ENCODE assay signal across 8 mouse cellular contexts in genomic region chr17:23677236-23677679, GRCm38 (mm10). TPM values are rescaled to one million over a fixed set of nuclear protein-coding genes. Genes with fewer than 3 reads are reported as not detected.
DNase-seq lines count a peak whose midpoint lies in the region; ATAC-seq and TF ChIP-seq lines count a peak whose summit lies in the region.

TSS of gene Tnfrsf12a (minus strand) at chr17:23677468.

- H3K9ac ChIP-seq in heart, embryonic 11.5 days (ENCODE audit: low read depth, low read length) = peak within 1 kb of the TSS; percentile 86
- H3K9ac ChIP-seq in kidney, embryonic 16.5 days (replicated peaks; ENCODE audit: low read length) = peak within 1 kb of the TSS; percentile 74
- peak within 1 kb of the TSS; percentile 42; the same call in 1 of the 2 replicates for H3K9ac ChIP-seq in liver, embryonic 15.5 days
- peak within 1 kb of the TSS; percentile 2 for H3K9ac ChIP-seq in neural tube, embryonic 11.5 days (ENCODE audit: low read length)
- H3K9ac ChIP-seq in stomach, embryonic 16.5 days (ENCODE audit: low read length) = peak within 1 kb of the TSS; percentile 76

- ATAC-seq in erythroblast, adult 5-6 weeks (replicated peaks; ENCODE audit: low FRiP score, poor library complexity, severe bottlenecking) = peak; percentile 52; the same call in 1 of the 2 replicates
- peak; percentile 33; the same call in 1 of the 2 replicates for ATAC-seq in heart, embryonic 11.5 days (replicated peaks; ENCODE audit: insufficient number of reproducible peaks, low FRiP score, low TSS enrichment)
- ATAC-seq in kidney, embryonic 16.5 days (ENCODE audit: low FRiP score, low TSS enrichment) = peak; percentile 24
- ATAC-seq in liver, embryonic 15.5 days (ENCODE audit: insufficient read depth) = peak; percentile 20; the same call in 1 of the 2 replicates
- ATAC-seq in neural tube, embryonic 11.5 days (ENCODE audit: insufficient read depth, low FRiP score, low TSS enrichment) = peak; percentile 22; the same call in 1 of the 2 replicates
- ATAC-seq in stomach, embryonic 16.5 days (ENCODE audit: insufficient read depth, low FRiP score) = peak; percentile 51

- peaks cover 17% of the 10 kb centered on the region for H3K4me1 ChIP-seq in bone marrow macrophage, adult 2 months (ENCODE audit: control insufficient read depth, insufficient read depth, low read length)
- peaks cover 21% of the 10 kb centered on the region for H3K4me1 ChIP-seq in heart, embryonic 11.5 days (ENCODE audit: control insufficient read depth, insufficient read depth, low read length)
- H3K4me1 ChIP-seq in kidney, embryonic 16.5 days (ENCODE audit: insufficient read depth, low read length) = peaks cover 55% of the 10 kb centered on the region
- peaks cover 55% of the 10 kb centered on the region for H3K4me1 ChIP-seq in liver, embryonic 15.5 days (replicated peaks)
- peaks cover 15% of the 10 kb centered on the region for H3K4me1 ChIP-seq in neural tube, embryonic 11.5 days (ENCODE audit: control insufficient read depth, insufficient read depth, low read length)
- peaks cover 44% of the 10 kb centered on the region for H3K4me1 ChIP-seq in stomach, embryonic 16.5 days (ENCODE audit: control insufficient read depth, insufficient read depth, low read length)

- peak within 1 kb of the TSS; percentile 95 for H3K4me2 ChIP-seq in heart, embryonic 11.5 days
- H3K4me2 ChIP-seq in kidney, embryonic 16.5 days (replicated peaks; ENCODE audit: low read depth, low read length) = peak within 1 kb of the TSS; percentile 91
- H3K4me2 ChIP-seq in liver, embryonic 15.5 days = peak within 1 kb of the TSS; percentile 92
- H3K4me2 ChIP-seq in neural tube, embryonic 11.5 days (ENCODE audit: low read depth) = peak within 1 kb of the TSS; percentile 71
- H3K4me2 ChIP-seq in stomach, embryonic 16.5 days (ENCODE audit: low read depth, low read length) = peak within 1 kb of the TSS; percentile 97

- TF ChIP-seq POLR2A in bone marrow macrophage, adult 2 months (IDR thresholded peaks at IDR 0.05; ENCODE audit: borderline replicate concordance, low read depth, low read length) = no peak

- peak within 1 kb of the TSS; percentile 24; the same call in 1 of the 2 replicates for H3K27ac ChIP-seq in bone marrow macrophage, adult 2 months (ENCODE audit: insufficient read depth, low read depth, low read length)
- H3K27ac ChIP-seq in heart, embryonic 11.5 days (ENCODE audit: low read depth, low read length) = peak within 1 kb of the TSS; percentile 95
- H3K27ac ChIP-seq in kidney, embryonic 16.5 days (ENCODE audit: low read length) = peak within 1 kb of the TSS; percentile 85
- no peak within 1 kb of the TSS for H3K27ac ChIP-seq in liver, embryonic 15.5 days (replicated peaks)
- no peak within 1 kb of the TSS for H3K27ac ChIP-seq in neural tube, embryonic 11.5 days (ENCODE audit: low read depth, low read length)
- H3K27ac ChIP-seq in stomach, embryonic 16.5 days (ENCODE audit: low read length) = peak within 1 kb of the TSS; percentile 91

- no peaks in the 10 kb centered on the region for H3K36me3 ChIP-seq in heart, embryonic 11.5 days (ENCODE audit: control insufficient read depth, insufficient read depth, low read length)
- H3K36me3 ChIP-seq in kidney, embryonic 16.5 days (ENCODE audit: insufficient read depth, low read length) = no peaks in the 10 kb centered on the region
- no peaks in the 10 kb centered on the region for H3K36me3 ChIP-seq in liver, embryonic 15.5 days (replicated peaks)
- no peaks in the 10 kb centered on the region for H3K36me3 ChIP-seq in neural tube, embryonic 11.5 days (ENCODE audit: control insufficient read depth, insufficient read depth, low read length)
- H3K36me3 ChIP-seq in stomach, embryonic 16.5 days (ENCODE audit: control insufficient read depth, insufficient read depth, low read length) = no peaks in the 10 kb centered on the region

- no peaks in the 10 kb centered on the region for H3K9me3 ChIP-seq in heart, embryonic 11.5 days (replicated peaks; ENCODE audit: control insufficient read depth, low read length)
- no peaks in the 10 kb centered on the region for H3K9me3 ChIP-seq in kidney, embryonic 16.5 days (ENCODE audit: low read length)
- H3K9me3 ChIP-seq in liver, embryonic 15.5 days (replicated peaks) = no peaks in the 10 kb centered on the region
- no peaks in the 10 kb centered on the region for H3K9me3 ChIP-seq in neural tube, embryonic 11.5 days (ENCODE audit: control insufficient read depth, low read length)
- no peaks in the 10 kb centered on the region for H3K9me3 ChIP-seq in stomach, embryonic 16.5 days (replicated peaks; ENCODE audit: control insufficient read depth, low read length)

- WGBS in heart, embryonic 11.5 days (ENCODE audit: insufficient replicate concordance) = under 1% methylated on average over 34 of the region's 34 CpGs
- WGBS in kidney, embryonic 16.5 days = under 1% methylated on average over 34 of the region's 34 CpGs
- under 1% methylated on average over 34 of the region's 34 CpGs for WGBS in liver, embryonic 15.5 days (ENCODE audit: insufficient replicate concordance)
- under 1% methylated on average over 34 of the region's 34 CpGs for WGBS in neural tube, embryonic 11.5 days
- under 1% methylated on average over 34 of the region's 34 CpGs for WGBS in stomach, embryonic 16.5 days

- DNase-seq in CD4-positive helper T cell, adult 2 months (ENCODE audit: low read depth, low spot score) = peak; percentile 95
- DNase-seq in neural tube, embryonic 11.5 days (ENCODE audit: low spot score) = peak; percentile 91

- peaks cover 40% of the 10 kb centered on the region for H3K27me3 ChIP-seq in heart, embryonic 11.5 days (ENCODE audit: control insufficient read depth, insufficient read depth, low read length)
- peaks cover 27% of the 10 kb centered on the region for H3K27me3 ChIP-seq in kidney, embryonic 16.5 days (ENCODE audit: insufficient read depth, low read length)
- H3K27me3 ChIP-seq in liver, embryonic 15.5 days = peaks cover 81% of the 10 kb centered on the region
- H3K27me3 ChIP-seq in neural tube, embryonic 11.5 days (ENCODE audit: control insufficient read depth, insufficient read depth, low read length) = peaks cover 58% of the 10 kb centered on the region
- peaks cover 22% of the 10 kb centered on the region; the same call in 1 of the 2 replicates for H3K27me3 ChIP-seq in stomach, embryonic 16.5 days (ENCODE audit: control insufficient read depth, insufficient read depth, low read length)

- no peak for TF ChIP-seq CTCF in bone marrow macrophage, adult 2 months (IDR thresholded peaks at IDR 0.05; ENCODE audit: low read depth, low read length)

- H3K4me3 ChIP-seq in bone marrow macrophage, adult 2 months (ENCODE audit: insufficient read depth, low read length) = peak within 1 kb of the TSS; percentile 74
- H3K4me3 ChIP-seq in heart, embryonic 11.5 days (ENCODE audit: low read depth, low read length) = peak within 1 kb of the TSS; percentile 73
- H3K4me3 ChIP-seq in kidney, embryonic 16.5 days (ENCODE audit: low read length) = peak within 1 kb of the TSS; percentile 65
- peak within 1 kb of the TSS; percentile 63 for H3K4me3 ChIP-seq in liver, embryonic 15.5 days (replicated peaks)
- peak within 1 kb of the TSS; percentile 35 for H3K4me3 ChIP-seq in neural tube, embryonic 11.5 days (ENCODE audit: low read depth, low read length)
- H3K4me3 ChIP-seq in stomach, embryonic 16.5 days (replicated peaks; ENCODE audit: low read length) = peak within 1 kb of the TSS; percentile 68

RNA-seq across cellular contexts. Expression of gene Tnfrsf12a, which starts in this region (rescaled TPM):
- 4.9 and 5.6 TPM in 2 replicates for polyA plus RNA-seq in bone marrow macrophage, adult 2 months (2012; ENCODE audit: insufficient read depth, insufficient read length, missing spikeins)
- total RNA-seq in erythroblast, adult 5-6 weeks (2015; ENCODE audit: low replicate concordance) = not detected in 2 replicates
- total RNA-seq in erythroblast, adult 5-6 weeks (2017; ENCODE audit: low replicate concordance) = 2.0 TPM in 1 of 2 replicates, not detected in the other
- 77.6 and 85.3 TPM in 2 replicates for polyA plus RNA-seq in heart, embryonic 11.5 days (2014; fragmentation: Nextera tagmentation; extraction: Ambion mirVana)
- 28.9 and 31.2 TPM in 2 replicates for polyA plus RNA-seq in kidney, embryonic 16.5 days (2015; fragmentation: Nextera tagmentation; extraction: Ambion mirVana)
- polyA plus RNA-seq in liver, embryonic 15.5 days (2015; fragmentation: Nextera tagmentation; extraction: Ambion mirVana) = 5.8 and 6.4 TPM in 2 replicates
- polyA plus RNA-seq in neural tube, embryonic 11.5 days (2014; fragmentation: Nextera tagmentation; extraction: Ambion mirVana) = 2.3 and 3.6 TPM in 2 replicates
- polyA plus RNA-seq in stomach, embryonic 16.5 days (2015; fragmentation: Nextera tagmentation; extraction: Ambion mirVana) = 24.1 and 26.6 TPM in 2 replicates

Comparison
In these comparisons a context has a peak if more than half of its experiments do, and no peak if none do; other contexts are left out.
1. H3K27ac ChIP-seq: peak in bone marrow macrophage, adult 2 months (single experiment), heart, embryonic 11.5 days (single experiment), kidney, embryonic 16.5 days (single experiment) and stomach, embryonic 16.5 days (single experiment); none in liver, embryonic 15.5 days (single experiment) and neural tube, embryonic 11.5 days (single experiment).
2. H3K9ac ChIP-seq: peak in every context shown above with its lines; median percentile 86 in heart, embryonic 11.5 days; 76 in stomach, embryonic 16.5 days; 74 in kidney, embryonic 16.5 days; 42 in liver, embryonic 15.5 days; 2 in neural tube, embryonic 11.5 days.
3. Peak in every context shown above with its lines, with median percentiles within 50 percentile points of each other: H3K4me3 ChIP-seq, ATAC-seq and H3K4me2 ChIP-seq.